ENCODE assay signal across 9 mouse cellular contexts in genomic region chr8:105483212-105484029, GRCm38 (mm10). TPM values are rescaled to one million over a fixed set of nuclear protein-coding genes. Genes with fewer than 3 reads are reported as not detected.
A peak's percentile ranks its signal among the peaks of the same experiment; 100 is the strongest.
DNase-seq lines count a peak whose midpoint lies in the region; ATAC-seq lines count a peak whose summit lies in the region.
"Had no signal": no experiment of that assay in that cellular context is flagged by ENCODE, and none has a peak within 500 bp of the region (broad histone marks: within the 10 kb centered on the region; RNA-seq: fewer than 3 reads in every experiment).

No protein-coding gene starts in this region.

- H3K4me2 ChIP-seq in forebrain, embryonic 12.5 days: no peak overlapping the region
- no peak overlapping the region for H3K4me2 ChIP-seq in forebrain, embryonic 14.5 days (ENCODE audit: low read length)
- no peak overlapping the region for H3K4me2 ChIP-seq in kidney, embryonic 16.5 days (replicated peaks; ENCODE audit: low read depth, low read length)

- H3K36me3 ChIP-seq in forebrain, embryonic 12.5 days (replicated peaks): peaks cover 3% of the 10 kb centered on the region; the same call in 1 of the 2 replicates
- 0 out of 2 replicates have a peak, but pooled peaks cover 3% of the 10 kb centered on the region for H3K36me3 ChIP-seq in forebrain, embryonic 14.5 days (ENCODE audit: control insufficient read depth, insufficient read depth, low read length)
- peaks cover 15% of the 10 kb centered on the region for H3K36me3 ChIP-seq in kidney, embryonic 16.5 days (ENCODE audit: insufficient read depth, low read length)

- H3K4me1 ChIP-seq in forebrain, embryonic 12.5 days: peaks cover 20% of the 10 kb centered on the region; the same call in 1 of the 2 replicates
- H3K4me1 ChIP-seq in forebrain, embryonic 14.5 days (ENCODE audit: control insufficient read depth, insufficient read depth, low read length): no peaks in the 10 kb centered on the region
- peaks cover 16% of the 10 kb centered on the region; the same call in 1 of the 2 replicates for H3K4me1 ChIP-seq in kidney, embryonic 16.5 days (ENCODE audit: insufficient read depth, low read length)

- H3K4me3 ChIP-seq in forebrain, embryonic 12.5 days (replicated peaks): no peak overlapping the region
- H3K4me3 ChIP-seq in forebrain, embryonic 14.5 days (ENCODE audit: low read depth, low read length): no peak overlapping the region
- H3K4me3 ChIP-seq in kidney, embryonic 16.5 days (ENCODE audit: low read length): no peak overlapping the region

- H3K27me3 ChIP-seq in forebrain, embryonic 12.5 days: no peaks in the 10 kb centered on the region
- no peaks in the 10 kb centered on the region for H3K27me3 ChIP-seq in forebrain, embryonic 14.5 days (replicated peaks; ENCODE audit: control insufficient read depth, insufficient read depth, low read length)
- H3K27me3 ChIP-seq in kidney, embryonic 16.5 days (ENCODE audit: insufficient read depth, low read length): no peaks in the 10 kb centered on the region
- H3K27me3 ChIP-seq: Patski had no signal

- H3K27ac ChIP-seq in forebrain, embryonic 12.5 days: no peak overlapping the region
- H3K27ac ChIP-seq in forebrain, embryonic 14.5 days (ENCODE audit: low read depth, low read length): no peak overlapping the region
- H3K27ac ChIP-seq in kidney, embryonic 16.5 days (ENCODE audit: low read length): no peak overlapping the region

- no peak overlapping the region for H3K9ac ChIP-seq in forebrain, embryonic 12.5 days
- H3K9ac ChIP-seq in forebrain, embryonic 14.5 days (ENCODE audit: low read length): no peak overlapping the region
- H3K9ac ChIP-seq in kidney, embryonic 16.5 days (replicated peaks; ENCODE audit: low read length): no peak overlapping the region

- WGBS in forebrain, embryonic 12.5 days: 29% methylated on average over 14 of the region's 14 CpGs
- 30% methylated on average over 14 of the region's 14 CpGs for WGBS in forebrain, embryonic 14.5 days
- 44% methylated on average over 14 of the region's 14 CpGs for WGBS in kidney, embryonic 16.5 days

- no peaks in the 10 kb centered on the region for H3K9me3 ChIP-seq in forebrain, embryonic 12.5 days
- no peaks in the 10 kb centered on the region for H3K9me3 ChIP-seq in forebrain, embryonic 14.5 days (replicated peaks; ENCODE audit: control insufficient read depth, low read length)
- H3K9me3 ChIP-seq in kidney, embryonic 16.5 days (ENCODE audit: low read length): no peaks in the 10 kb centered on the region

- intact Hi-C loops in gastrocnemius, postnatal 14 days (cut with DNase I; ENCODE audit: low total_unique reads): no loop called here

- DNase-seq in forebrain, embryonic 14.5 days (ENCODE audit: low spot score): no peak
- peak; percentile 39 for DNase-seq in R1 (ENCODE audit: low read depth, low spot score)
- peak; percentile 82 for DNase-seq in gastrocnemius, postnatal 14 days
- no peak for DNase-seq in spleen, postnatal 14 days (ENCODE audit: low spot score in 2 of 2)
- DNase-seq in natural killer cell, adult 2 months (ENCODE audit: low spot score in 2 of 2): no peak

- peak; percentile 58 for ATAC-seq in forebrain, embryonic 12.5 days (ENCODE audit: low FRiP score)
- ATAC-seq in forebrain, embryonic 14.5 days: no peak; the same call in 1 of the 2 replicates
- ATAC-seq in kidney, embryonic 16.5 days (ENCODE audit: low FRiP score, low TSS enrichment): peak; percentile 50
- peak; percentile 75 for ATAC-seq in megakaryocyte progenitor cell, adult 5-6 weeks (replicated peaks; ENCODE audit: poor library complexity)

RNA-seq across cellular contexts. Expression of gene Tppp3, which starts 12.1 kb away (rescaled TPM):
- polyA plus RNA-seq in forebrain, embryonic 12.5 days (2016; fragmentation: Nextera tagmentation; extraction: Ambion mirVana): 39.9 and 41.3 TPM in 2 replicates
- polyA plus RNA-seq in forebrain, embryonic 14.5 days (2014; fragmentation: Nextera tagmentation; extraction: Ambion mirVana): 49.2 and 57.0 TPM in 2 replicates
- total RNA-seq in gastrocnemius, postnatal 14 days (2021): 100 to 1,000 TPM; 191 to 254 TPM
- 22.2 and 24.8 TPM in 2 replicates for polyA plus RNA-seq in kidney, embryonic 16.5 days (2015; fragmentation: Nextera tagmentation; extraction: Ambion mirVana)
- 0.27 TPM in 1 of 2 replicates, not detected in the other for total RNA-seq in megakaryocyte progenitor cell, adult 5-6 weeks (2015)
- 0.57 and 2.4 TPM in 2 replicates for total RNA-seq in megakaryocyte progenitor cell, adult 5-6 weeks (2017)

RNA-seq across cellular contexts. Expression of gene Zdhhc1, which starts 13.3 kb away (rescaled TPM):
- 24.7 and 26.1 TPM in 2 replicates for polyA plus RNA-seq in forebrain, embryonic 12.5 days (2016; fragmentation: Nextera tagmentation; extraction: Ambion mirVana)
- 15.5 and 22.0 TPM in 2 replicates for polyA plus RNA-seq in forebrain, embryonic 14.5 days (2014; fragmentation: Nextera tagmentation; extraction: Ambion mirVana)
- total RNA-seq in gastrocnemius, postnatal 14 days (2021): 10 to 100 TPM; 10.1 to 11.2 TPM
- polyA plus RNA-seq in kidney, embryonic 16.5 days (2015; fragmentation: Nextera tagmentation; extraction: Ambion mirVana): 49.6 and 51.1 TPM in 2 replicates
- 4.8 and 5.7 TPM in 2 replicates for total RNA-seq in megakaryocyte progenitor cell, adult 5-6 weeks (2015)
- total RNA-seq in megakaryocyte progenitor cell, adult 5-6 weeks (2017): 2.7 and 5.0 TPM in 2 replicates

RNA-seq across cellular contexts. Expression of gene Hsd11b2, which starts 35.1 kb away (rescaled TPM):
- polyA plus RNA-seq in forebrain, embryonic 12.5 days (2016; fragmentation: Nextera tagmentation; extraction: Ambion mirVana): 10.9 and 12.0 TPM in 2 replicates
- 1.1 and 1.8 TPM in 2 replicates for polyA plus RNA-seq in forebrain, embryonic 14.5 days (2014; fragmentation: Nextera tagmentation; extraction: Ambion mirVana)
- total RNA-seq in gastrocnemius, postnatal 14 days (2021): 1 to 10 TPM; 1.9 to 2.1 TPM
- 39.3 and 39.9 TPM in 2 replicates for polyA plus RNA-seq in kidney, embryonic 16.5 days (2015; fragmentation: Nextera tagmentation; extraction: Ambion mirVana)
- 0.10 and 0.12 TPM in 2 replicates for total RNA-seq in megakaryocyte progenitor cell, adult 5-6 weeks (2015)
- total RNA-seq in megakaryocyte progenitor cell, adult 5-6 weeks (2017): not detected in 2 replicates

Comparison
In these comparisons a context has a peak if more than half of its experiments do, and no peak if none do; other contexts are left out.
1. DNase-seq: peak in R1 (single experiment) and gastrocnemius, postnatal 14 days (single experiment); none in forebrain, embryonic 14.5 days (single experiment), spleen, postnatal 14 days (0 of 2) and natural killer cell, adult 2 months (0 of 2).